Mouse (Mus musculus) cerebellum, postnatal 4 days (tissue): Measurements from ENCODE around the gene Atp1a4.

Experiments
- DNase-seq, 2 experiments: peaks; one replicate each; pipeline ENCODE4 v3.0.0; 2022; ENCODE audit warnings: low spot score in 2 of 2, mixed read lengths in 1 of 2

Atp1a4 gene

DNA sequence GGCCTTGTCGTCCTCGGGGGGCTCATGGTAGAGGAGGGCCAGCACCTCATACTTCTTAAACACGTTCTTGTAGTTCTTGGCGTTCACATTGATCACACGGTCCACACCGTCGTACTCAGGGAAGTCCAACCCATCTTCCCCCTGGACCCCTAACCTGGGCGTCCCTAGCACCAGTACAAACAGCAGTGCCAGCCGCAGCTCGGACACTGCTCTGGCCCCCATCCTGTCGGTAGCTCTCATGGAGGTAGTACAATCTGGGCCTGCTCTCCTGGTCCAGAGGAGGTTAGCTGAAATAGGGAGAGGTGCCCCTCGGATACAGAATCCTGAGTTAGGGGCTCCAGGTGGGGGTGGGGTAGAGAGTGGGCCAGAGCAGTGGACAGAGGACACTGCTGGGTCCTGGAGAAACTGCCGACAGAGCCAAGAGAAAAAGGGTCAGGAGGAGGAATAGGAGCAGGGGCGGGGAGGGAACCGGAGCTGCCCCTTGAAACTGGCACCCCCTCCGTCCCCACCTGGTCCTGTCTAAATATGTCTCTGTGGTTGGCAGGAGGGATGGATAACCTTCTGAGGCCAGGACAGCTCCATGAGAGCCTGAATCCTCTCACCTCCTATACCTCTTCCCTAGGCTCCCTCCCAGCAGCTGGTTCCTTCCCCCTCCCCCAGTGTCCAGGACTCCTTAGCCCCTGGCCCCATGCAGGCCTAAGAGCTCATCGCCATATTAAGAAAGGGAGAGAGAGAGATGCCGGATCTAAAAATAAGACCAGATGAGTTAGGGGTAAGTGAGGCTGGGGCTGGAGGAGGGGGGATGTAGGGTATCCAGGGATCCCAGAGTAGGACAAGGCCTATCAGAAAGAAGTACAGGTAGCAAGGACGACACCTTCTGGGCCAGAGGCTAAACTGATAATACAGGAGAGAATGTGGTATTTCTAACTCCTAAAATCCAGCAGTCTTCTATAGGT lies 38.5 kb downstream of the Atp1a4 start, which contains the start of gene Casq1:
Casq1 (minus strand) TSS at position 418 of the 956 bp plus-strand sequence.
- no peak for DNase-seq

DNA sequence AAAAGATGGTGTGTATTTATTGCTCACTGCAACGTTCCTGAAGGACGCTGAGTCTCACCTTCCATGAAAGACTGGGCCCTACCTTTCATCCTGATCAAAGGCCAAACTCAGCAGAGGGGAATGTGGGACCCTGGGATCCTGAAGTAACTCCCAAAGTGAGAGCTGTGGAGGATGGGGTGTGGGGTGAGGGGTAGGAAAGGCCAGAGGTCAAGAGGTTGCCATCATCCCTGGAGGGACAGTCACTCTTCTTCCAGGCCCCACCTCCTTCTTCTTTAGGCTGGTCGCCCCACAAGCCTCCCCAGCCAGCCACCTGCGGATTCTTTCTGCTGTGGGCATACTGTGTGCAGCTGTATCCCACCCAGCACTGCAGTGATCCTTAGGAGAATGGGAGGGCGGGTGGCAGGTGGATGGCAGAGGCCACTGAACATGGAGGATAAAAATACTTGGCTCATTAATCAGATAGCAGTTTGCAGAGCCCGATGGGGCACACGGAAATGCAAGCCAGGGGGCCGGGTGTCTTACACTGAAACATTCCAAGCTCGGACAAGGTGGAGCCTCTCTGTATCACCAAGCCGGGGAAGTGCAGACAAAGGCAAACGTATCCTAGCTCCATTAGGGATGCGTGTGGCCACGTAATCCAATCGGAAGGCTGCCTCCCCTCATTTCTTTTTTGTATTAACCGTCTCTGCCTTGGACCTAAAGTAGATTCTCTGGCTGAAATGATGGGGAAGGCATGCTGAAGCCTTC lies 39.9 kb downstream of the Atp1a4 start:
- no peak for DNase-seq

DNA sequence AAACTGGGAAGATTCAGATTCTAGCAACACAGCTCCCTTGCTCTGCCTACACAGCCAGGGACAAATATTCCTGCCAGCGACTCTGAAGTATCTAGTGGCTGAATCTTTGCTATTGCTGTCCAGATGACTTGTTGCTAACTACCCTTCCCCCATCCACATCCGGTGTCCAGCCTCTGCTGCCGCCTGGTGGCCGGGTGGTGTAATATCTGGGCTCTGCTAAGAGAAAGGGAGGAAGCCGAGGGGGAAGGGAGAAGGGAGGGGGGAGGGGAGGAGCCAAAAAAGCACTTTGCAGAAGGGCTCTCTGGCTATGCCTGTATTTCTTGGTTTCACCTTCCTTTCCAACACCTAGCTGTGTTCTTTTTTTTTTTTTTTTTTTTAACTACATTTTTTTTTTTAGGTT lies 41.1 kb downstream of the Atp1a4 start:
- peak; percentile 89 to 95 for DNase-seq

DNA sequence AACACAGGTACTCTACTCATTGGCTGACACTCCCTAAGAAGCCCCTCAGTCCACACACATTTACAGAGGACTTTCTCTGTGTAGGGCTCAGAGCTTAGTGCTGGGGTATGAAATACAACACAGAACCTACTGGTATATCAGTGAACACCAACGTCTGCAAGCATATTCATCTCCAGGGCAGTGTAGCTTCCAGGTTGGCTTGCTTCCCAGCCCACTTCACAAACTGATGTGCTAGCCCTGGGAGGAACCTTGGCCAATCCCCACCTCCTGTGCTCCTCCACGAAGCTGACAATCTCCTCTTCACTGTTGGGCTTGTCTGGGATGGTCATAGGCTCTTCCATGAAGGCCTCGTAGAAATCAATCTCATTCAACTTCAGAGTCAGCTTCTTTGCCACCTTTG lies 43.5 kb downstream of the Atp1a4 start:
- DNase-seq: no peak

DNA sequence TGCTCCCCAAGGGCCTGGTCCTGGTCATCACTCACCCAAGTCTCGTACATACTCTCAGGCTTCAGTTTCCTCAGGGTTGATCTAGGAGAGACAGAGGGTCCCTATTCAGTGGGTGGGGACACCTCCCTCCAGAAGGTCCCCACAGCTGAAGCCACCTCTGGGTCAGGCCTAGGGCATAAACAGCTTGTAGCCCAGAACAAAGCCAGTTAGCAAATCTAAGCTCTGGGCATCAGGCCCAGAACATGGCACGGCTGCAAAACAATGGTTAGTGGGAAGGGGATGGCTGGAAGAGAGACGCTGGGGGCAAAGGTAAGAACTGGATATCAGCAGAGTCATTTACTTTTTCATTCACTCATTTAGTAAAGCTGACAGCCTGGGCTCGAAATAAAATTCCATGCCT lies 44.4 kb downstream of the Atp1a4 start:
- DNase-seq: no peak

DNA sequence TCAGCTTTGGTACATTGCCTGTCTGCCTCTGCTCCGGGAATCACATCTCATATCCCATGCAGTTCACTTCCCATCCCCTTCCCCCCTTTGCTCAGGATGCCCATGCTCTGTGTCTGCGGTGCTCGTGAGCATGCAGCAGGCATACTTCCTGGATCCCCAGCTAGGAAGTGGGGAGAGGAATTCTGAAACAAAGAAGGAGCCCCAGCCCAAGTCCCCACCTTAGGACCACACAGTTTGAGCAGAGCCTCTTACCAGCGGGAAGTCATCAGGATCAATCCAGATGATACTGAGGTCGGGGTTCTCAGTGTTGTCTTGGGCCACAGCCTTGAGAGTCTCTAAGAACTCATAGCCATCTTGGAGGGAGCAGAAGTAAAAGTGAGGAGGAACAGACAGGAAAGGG lies 45.4 kb downstream of the Atp1a4 start:
- peak in 1 of 2 experiments; percentile 18 for DNase-seq

DNA sequence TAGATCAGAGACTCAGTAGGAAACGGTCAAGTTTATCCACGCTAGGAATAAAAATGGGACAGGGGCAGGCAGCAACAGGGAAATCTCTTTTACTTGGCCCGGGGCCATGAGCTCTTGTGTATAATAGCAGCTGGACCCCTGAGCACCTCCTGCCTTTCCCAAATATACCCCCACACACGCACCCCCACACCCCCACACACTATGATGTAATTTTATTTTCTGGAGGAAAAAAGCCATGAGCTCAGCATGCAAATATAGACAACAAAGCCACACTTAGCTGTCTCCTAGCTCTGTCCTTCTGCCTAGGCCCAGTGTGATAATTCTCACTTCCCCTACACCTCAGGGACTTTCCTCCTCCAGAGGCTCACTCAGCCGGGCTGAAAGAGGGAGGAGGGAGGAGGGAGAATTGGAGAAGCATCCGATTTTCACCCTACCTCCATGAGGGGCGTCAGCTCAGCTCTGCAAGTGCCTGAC lies 51.1 kb downstream of the Atp1a4 start:
- peak in 1 of 2 experiments; percentile 19 for DNase-seq

DNA sequence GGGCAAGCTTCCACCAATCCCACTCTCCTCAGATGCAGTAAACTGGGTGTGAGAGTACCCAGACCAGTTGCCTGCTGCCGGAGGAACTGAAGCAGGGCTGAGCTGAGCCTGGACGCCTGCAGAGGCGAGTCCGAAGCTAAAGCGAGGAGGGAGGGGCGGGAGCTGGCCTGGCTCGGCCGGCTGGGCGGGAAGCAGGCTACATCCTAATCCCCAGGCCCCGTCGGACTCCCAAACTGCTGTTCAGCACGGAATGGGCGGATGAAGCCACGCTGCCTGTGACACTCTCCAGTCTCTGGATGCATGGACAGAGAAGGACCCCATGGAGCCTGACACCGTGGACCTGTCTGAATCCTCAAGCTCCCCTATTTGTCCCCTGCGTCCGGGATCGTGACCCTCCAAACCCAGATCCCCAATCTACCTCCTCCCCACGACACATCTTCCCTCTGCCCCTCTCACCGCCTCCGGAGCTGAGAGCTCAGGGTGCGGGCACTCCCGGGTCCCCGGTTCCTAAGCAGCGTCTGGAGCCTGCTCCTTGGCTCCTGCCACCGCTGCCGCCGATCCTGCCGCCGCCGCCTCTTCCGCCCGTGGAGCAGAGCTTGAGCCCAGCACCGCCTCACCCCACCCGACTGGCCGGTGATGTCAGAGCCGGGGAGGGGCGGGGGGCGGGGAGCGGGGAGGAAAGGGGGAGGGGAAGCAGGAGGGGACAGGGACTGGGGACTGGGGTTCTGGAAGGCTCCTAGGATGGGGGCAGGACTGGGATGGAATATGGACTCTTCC lies 51.9 kb downstream of the Atp1a4 start, which contains the start of gene Pea15a:
Pea15a (minus strand) TSS at position 664 of the 777 bp plus-strand sequence.
- peak; percentile 68 to 81 for DNase-seq

DNA sequence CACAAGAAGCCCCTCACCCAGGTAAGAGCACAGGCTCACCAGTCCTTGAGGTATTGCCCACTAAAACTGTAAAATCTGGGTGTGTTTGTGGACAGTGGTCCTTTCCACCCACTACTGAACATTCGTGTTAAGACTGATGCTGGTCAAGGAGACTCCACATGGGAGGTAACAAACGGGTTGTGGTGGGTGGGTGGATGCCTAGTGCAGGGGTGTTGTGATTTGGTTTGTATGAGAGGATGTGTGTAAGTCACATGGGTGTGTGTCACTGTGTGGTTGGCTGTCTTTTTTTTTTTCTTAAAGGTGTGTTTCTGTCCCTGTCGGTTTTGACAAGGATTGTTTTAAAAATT lies 52.5 kb downstream of the Atp1a4 start:
- peak in 1 of 2 experiments; percentile 14 for DNase-seq

DNA sequence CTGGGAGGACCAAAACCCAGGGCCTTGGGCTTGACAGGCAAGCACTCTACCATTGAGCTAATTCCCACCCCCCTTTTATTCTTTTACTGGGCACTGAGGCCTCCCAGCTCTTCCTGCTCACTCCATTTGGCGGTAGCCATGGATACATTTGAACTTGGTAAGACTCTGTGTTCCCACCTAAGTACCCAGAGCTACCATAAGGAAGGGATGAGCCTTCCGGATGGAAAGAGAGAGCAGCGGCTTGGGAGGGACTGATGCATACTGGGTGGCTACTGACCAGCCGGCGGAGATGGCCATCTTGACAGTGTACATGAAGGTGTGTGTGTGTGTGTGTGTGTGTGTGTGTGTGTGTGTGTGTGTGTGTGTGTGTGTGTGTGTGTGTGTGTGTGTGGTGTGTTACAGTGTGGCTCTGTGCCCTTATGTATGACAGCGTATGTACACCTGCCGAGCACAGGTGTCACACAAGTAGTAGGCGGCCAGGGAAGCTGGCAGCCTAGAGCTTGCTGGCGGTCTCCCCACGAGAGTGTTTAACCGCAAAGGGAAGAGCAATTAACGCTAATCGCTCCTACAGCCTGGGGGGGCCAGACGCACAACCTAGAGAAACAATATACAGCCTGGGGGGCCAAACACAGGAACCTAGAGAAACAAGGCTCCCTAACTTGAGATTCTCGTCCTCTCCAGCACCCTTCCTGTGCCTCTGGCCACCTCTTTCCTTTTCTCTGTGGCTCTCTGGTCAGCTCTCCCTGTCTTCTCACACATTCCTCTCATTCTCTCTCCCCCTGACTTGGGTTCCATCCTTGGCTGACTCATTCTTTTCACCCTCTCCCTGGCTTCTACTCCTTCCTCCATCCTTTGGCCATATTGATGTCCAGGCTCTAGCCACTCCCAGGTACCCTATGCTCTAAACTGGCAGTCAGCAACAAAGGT lies 53.1 kb downstream of the Atp1a4 start:
- DNase-seq: no peak

DNA sequence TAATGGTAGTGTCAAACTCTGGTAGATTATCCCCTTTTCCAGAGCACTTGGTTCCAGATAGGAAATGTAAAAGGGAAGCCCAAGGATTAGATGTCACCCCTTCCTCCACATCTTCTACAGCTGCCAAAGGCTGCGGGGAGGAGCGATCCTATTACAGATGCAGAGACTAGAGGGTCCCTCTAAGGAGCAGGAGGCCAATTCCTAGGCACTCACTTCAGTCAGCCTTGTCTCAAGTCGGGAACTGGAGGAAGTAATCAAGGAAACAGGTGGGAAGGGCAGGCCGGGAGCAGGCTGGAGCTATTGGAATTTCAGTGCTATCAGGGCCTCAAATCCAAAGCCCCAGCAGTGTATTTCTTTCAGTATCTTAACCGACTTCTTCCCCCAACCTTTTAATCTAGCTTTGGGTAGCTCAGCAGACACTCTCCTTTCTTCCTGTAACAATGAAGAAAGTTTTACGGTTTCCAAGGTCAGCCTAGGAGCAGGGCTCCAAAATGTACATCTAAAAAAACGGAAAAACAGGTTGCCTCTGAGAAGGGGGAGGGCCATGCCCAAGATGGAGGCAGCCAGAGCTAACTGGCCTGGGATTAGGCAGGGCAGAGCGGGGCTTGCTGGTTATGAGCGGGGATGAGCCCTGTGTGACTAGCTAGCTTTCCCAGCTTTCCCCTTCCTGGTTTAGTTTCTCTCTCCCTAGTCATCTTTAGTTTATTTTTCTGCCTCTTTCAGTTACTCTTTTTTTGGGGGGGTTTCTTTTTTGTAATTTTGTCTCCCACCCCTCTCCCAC lies 54.0 kb downstream of the Atp1a4 start:
- DNase-seq: no peak

DNA sequence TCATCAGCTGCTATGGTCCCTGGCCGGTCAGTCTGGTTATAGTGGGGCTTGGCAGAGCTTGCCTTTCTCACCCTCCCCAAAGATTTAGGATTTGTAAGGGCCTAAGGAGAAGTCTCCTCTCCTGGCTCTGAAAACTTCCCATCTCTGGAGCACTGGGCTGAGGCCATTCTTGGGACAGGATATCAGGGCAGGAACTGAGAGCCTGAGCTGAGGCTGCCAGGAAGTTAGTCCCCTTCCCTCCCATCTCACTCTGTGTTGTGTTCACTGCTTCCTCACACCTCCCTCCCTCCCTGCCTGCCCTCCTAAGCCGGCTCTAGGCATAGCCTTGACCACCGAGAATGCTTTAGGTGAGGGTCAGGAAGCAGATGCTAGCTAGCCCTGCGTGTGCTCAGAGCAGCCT lies 54.6 kb downstream of the Atp1a4 start:
- no peak for DNase-seq

DNA sequence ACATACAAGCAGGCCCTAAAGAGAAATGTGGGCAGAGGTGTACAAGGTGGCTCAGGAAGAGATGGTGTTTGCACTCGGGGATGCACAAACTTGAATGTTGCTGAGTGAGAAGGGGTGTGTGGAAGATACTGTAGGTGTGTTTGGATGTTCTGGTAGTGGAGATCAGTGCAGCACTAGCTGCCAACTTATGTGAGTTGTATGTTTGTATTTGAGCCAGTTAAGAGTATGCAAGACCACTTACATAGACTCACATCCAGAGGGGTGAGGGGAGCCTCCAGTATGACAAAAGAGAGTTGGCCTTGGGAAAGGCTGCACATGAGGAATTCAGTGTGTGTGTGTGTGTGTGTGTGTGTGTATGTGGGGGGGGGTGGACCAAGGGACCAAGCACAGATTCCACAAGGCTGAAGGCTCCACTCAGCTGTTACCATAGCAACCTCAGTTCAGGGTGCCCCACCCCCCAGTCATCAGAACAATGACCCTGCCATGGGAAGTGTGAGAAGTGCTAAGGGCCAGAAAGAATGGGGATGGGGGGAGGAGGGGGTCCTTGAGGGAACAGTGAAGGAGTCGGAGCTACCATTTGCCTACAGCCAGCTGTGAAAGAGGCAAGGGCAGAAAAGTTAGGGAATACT lies 55.2 kb downstream of the Atp1a4 start:
- no peak for DNase-seq

DNA sequence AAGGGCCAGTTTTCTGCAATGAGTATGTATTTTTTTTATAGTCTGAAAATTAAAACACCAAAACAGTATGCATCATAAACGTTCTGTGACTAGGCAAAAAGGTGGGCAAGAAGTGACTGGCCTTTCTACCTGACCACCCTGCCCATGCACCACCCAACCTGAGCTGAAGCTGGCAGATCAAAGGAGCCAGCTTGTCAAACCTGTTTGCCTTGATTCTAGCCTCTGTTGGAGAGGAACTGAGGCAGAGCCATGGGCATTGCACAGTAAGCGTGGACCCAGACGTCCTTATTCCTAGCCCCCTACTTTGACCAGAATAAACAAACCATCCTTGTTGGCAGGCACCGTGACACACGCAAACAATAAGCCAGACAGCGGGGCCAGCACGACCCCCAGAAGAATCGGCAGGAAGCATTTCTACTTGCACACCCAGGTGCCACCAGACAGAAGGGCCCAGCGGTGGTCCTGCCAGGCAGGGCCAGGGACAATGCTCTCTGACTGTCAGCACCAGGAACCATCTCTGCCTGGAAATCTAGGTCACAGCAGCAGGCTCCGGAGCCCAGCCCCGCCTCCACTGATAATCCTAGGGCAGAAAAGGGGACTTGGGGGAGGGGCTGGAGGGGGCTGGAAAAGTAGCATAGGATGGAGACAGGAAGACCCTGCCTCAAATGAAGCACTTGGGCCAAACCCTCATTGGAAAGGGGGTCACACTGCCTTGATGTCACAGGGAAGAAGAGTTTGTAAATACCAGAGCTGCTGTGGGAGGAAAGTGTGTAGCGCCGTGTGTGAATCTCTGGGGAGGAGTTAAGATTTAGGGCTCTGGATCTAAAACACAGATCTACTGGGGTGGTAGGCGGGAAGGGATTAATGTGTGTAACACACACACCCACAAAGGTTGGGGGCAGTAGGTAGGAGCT lies 56.0 kb downstream of the Atp1a4 start:
- DNase-seq: no peak

DNA sequence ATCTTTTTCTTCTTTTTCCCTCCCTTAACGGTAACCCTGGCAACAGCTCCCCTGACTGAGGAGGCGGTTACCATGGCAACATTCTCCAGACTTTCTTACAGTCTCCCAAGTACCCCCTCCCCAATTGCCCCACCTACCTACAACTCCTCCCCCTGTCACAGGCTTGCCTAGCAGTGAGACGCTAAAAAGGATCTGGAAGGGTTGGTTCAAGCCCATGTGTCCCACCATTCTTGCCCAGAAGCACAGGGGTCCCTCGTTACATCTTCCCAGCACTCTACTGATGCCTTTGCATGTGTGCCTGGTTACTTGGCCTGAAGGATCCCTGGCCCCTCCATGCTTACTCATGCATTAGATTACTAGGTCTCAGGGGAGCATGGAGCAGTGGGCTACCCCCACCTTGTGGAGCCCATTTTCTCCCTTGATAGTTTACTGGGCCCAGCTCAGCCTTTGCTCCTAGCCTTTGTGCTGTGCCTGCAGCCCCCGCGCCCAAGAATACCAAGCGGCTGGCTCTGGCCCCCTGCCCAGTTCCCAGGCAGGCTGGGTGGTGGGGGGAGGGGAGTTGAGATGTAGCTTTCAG lies 57.3 kb downstream of the Atp1a4 start:
- peak; percentile 56 to 78 for DNase-seq

DNA sequence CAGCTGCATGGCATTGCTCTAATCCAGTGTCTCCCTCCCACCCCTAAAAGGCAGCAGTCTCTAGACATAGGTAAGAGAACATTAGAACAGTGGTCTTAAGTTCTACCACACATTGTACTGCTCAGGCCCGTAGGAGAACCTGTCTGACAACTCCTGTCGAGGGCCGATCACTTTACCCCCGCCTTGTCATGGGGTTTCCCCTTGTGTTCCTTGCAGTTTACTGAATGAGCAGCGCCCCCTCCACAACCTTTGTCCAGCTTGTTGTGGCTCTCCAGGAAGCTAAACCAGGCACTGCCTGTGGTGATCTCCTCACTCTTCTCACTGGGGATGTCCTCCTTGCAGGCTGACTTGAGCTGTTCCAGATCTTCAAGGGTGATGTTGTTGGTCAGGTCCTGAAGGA lies 58.1 kb downstream of the Atp1a4 start:
- DNase-seq: no peak

DNA sequence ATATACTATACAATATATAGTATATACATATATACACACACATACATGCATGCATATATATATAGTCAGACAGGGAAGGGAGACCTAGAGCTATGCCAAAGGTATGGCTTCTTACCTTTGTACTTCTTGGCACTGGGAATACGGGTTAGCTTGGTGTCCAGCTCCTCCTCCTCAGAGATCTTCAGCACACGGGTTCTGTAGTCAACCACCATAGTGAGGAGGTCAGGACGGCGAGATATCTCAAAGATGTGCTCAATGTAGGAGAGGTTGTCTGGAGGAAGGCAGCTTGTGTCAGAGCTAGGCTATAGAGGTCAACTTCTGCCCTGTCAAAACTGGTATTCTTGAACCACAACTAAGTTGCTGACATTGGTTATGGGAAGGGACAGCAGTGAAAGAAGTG lies 59.2 kb downstream of the Atp1a4 start:
- DNase-seq: no peak

DNA sequence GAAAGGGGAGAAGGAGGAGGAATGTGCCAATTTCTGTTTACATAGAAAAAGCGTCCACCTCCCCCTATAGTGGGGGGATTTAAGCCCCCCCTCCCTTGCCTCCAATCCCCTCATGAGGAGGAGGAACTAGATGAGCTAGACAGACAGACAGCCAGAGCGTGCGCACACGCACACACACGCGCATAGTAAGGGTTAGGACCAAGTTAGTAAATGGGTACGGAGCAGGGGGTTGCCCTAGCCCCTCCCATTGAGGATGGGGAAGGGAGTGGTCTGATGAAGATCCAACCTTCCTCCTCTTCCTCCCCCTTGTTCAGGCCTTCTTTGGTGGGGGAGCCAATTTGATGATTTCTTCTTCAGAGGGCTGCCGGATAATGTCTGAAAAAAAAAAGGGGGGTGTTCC lies 59.9 kb downstream of the Atp1a4 start:
- no peak for DNase-seq
